Mouse (Mus musculus) embryonic facial prominence, embryonic 15.5 days (tissue): Measurements from ENCODE around the gene Ang5. TPM values are rescaled to one million over a fixed set of nuclear protein-coding genes. Genes with fewer than 3 reads are reported as not detected.
"Not testable (repeated sequence)": the region's sequence is repeated elsewhere in the genome, so short reads cannot be mapped to it uniquely, and the experiment has no call there.

Source experiments
- ATAC-seq: fragments of 200-750 bp; cut with Nextera tagmentation; 2 replicates; pipeline ENCODE4 v1.8.0; 2017; ENCODE audit warnings: low read depth, moderate TSS enrichment; ENCODE audit not compliant: insufficient number of reproducible peaks, low FRiP score, low TSS enrichment
- H3K27ac ChIP-seq: fragments of 300-500 bp; sonication (generic); replicated peaks from 2 replicates; pipeline ENCODE4 v1.5.1; 2015; ENCODE audit warnings: mild to moderate bottlenecking, inconsistent platforms
- H3K27me3 ChIP-seq: fragments of 300-500 bp; sonication (generic); 2 replicates; pipeline ENCODE4 v1.6.1; 2015; ENCODE audit warnings: inconsistent platforms
- H3K36me3 ChIP-seq: fragments of 300-500 bp; sonication (generic); 2 replicates; pipeline ENCODE4 v1.6.1; 2015; ENCODE audit warnings: mild to moderate bottlenecking, inconsistent platforms
- H3K4me1 ChIP-seq: fragments of 300-500 bp; sonication (generic); 2 replicates; pipeline ENCODE4 v1.6.1; 2015; ENCODE audit warnings: inconsistent platforms
- H3K4me2 ChIP-seq: fragments of 300-500 bp; sonication (generic); replicated peaks from 2 replicates; pipeline ENCODE4 v1.6.1; 2015; ENCODE audit warnings: mild to moderate bottlenecking, inconsistent platforms
- H3K4me3 ChIP-seq: fragments of 300-500 bp; sonication (generic); replicated peaks from 2 replicates; pipeline ENCODE4 v1.5.1; 2015; ENCODE audit warnings: mild to moderate bottlenecking, inconsistent platforms
- H3K9ac ChIP-seq: fragments of 300-500 bp; sonication (generic); 2 replicates; pipeline ENCODE4 v1.6.1; 2015; ENCODE audit warnings: inconsistent platforms
- H3K9me3 ChIP-seq: fragments of 300-500 bp; sonication (generic); replicated peaks from 2 replicates; pipeline ENCODE4 v1.6.1; 2016; ENCODE audit warnings: inconsistent platforms
- WGBS: fragments of 180-500 bp; shearing (Covaris S2); methylation state at CpG from one replicate; pipeline ENCODE4 v1.1.7; 2015; 5-methylcytosine and 5-hydroxymethylcytosine counted together
- polyA plus RNA-seq: library from polyadenylated mRNA; unstranded; fragments of >200 nt; fragmentation: Nextera tagmentation; extraction: Ambion mirVana; gene quantifications from 2 replicates; pipeline ENCODE4 v1.2.1, GENCODE M21; 2015

The Ang5 gene
- polyA plus RNA-seq, 1 experiment from 2014 or later, result not detected

GRCm38 (mm10) chr14:43987404-43987803 lies 30.5 kb downstream of the Ang5 start:
- WGBS, result 17% methylated on average over 5 of the region's 5 CpGs
- not testable (repeated sequence) for H3K4me2 ChIP-seq, H3K36me3 ChIP-seq, H3K4me1 ChIP-seq, ATAC-seq, H3K9ac ChIP-seq, H3K27ac ChIP-seq, H3K27me3 ChIP-seq, H3K9me3 ChIP-seq, H3K4me3 ChIP-seq

- H3K9me3 ChIP-seq, H3K9ac ChIP-seq, H3K4me2 ChIP-seq, H3K4me1 ChIP-seq, H3K27me3 ChIP-seq, ATAC-seq, H3K36me3 ChIP-seq, H3K27ac ChIP-seq, H3K4me3 ChIP-seq: not testable (repeated sequence)
- 72% methylated on average over 2 of the region's 2 CpGs for WGBS
Measured at GRCm38 (mm10) chr14:43998455-43999000, 41.7 kb downstream of the Ang5 start.

GRCm38 (mm10) chr14:44001600-44001999 lies 44.7 kb downstream of the Ang5 start:
- Histone ChIP-seq H3K9me3 (no peaks in the 10 kb centered on the region), H3K9ac (no peak overlapping the region), H3K27me3 (no peaks in the 10 kb centered on the region), H3K27ac (no peak overlapping the region), H3K4me1 (no peaks in the 10 kb centered on the region), H3K4me2 (no peak overlapping the region), H3K4me3 (no peak overlapping the region), H3K36me3 (no peaks in the 10 kb centered on the region)
- 87% methylated on average over 3 of the region's 3 CpGs for WGBS
- ATAC-seq, result no peak

- Histone ChIP-seq H3K36me3 (no peaks in the 10 kb centered on the region), H3K9ac (no peak within 1 kb of the TSS), H3K4me3 (no peak within 1 kb of the TSS), H3K27me3 (no peaks in the 10 kb centered on the region), H3K27ac (no peak within 1 kb of the TSS), H3K4me1 (no peaks in the 10 kb centered on the region), H3K4me2 (no peak within 1 kb of the TSS), H3K9me3 (no peaks in the 10 kb centered on the region)
- WGBS, result 70% methylated on average over 1 of the region's 1 CpGs
- ATAC-seq, result no peak
Measured at GRCm38 (mm10) chr14:44002169-44002568, 45.3 kb downstream of the Ang5 start, which contains the start of gene Ang6. TSS of gene Ang6 (minus strand) at chr14:44002269.

GRCm38 (mm10) chr14:44008021-44008420 lies 51.2 kb downstream of the Ang5 start:
- not testable (repeated sequence) for H3K4me2 ChIP-seq, H3K9ac ChIP-seq, H3K9me3 ChIP-seq, H3K4me3 ChIP-seq, H3K4me1 ChIP-seq, ATAC-seq, H3K36me3 ChIP-seq, H3K27me3 ChIP-seq, H3K27ac ChIP-seq
- WGBS, result no CpG with 5 or more reads among the region's 1 CpGs

- not testable (repeated sequence) for H3K4me1 ChIP-seq, H3K36me3 ChIP-seq, H3K27ac ChIP-seq, ATAC-seq, H3K9ac ChIP-seq, H3K4me3 ChIP-seq, H3K9me3 ChIP-seq, H3K4me2 ChIP-seq, H3K27me3 ChIP-seq
- 4% methylated on average over 2 of the region's 2 CpGs for WGBS
Measured at GRCm38 (mm10) chr14:44009686-44010085, 52.8 kb downstream of the Ang5 start.

Other genes starting within 250 kb of the Ang5 start
- not detected in 2 replicates for gene Gm16506, start 229.6 kb upstream of the Ang5 start, polyA plus RNA-seq
- gene Gm6526, start 209.2 kb upstream of the Ang5 start, polyA plus RNA-seq, result not detected in 2 replicates
- not detected in 2 replicates for gene Gm8180, start 172.3 kb upstream of the Ang5 start, polyA plus RNA-seq
- 0.24 TPM in 1 of 2 replicates, not detected in the other for gene Ear1, start 81.6 kb upstream of the Ang5 start, polyA plus RNA-seq
- not detected in 2 replicates for gene Ear10, start 33.5 kb upstream of the Ang5 start, polyA plus RNA-seq
- 5.5 and 5.9 TPM in 2 replicates for gene Gm8113, start 31.7 kb upstream of the Ang5 start, polyA plus RNA-seq
- gene Ang6, start 45.2 kb downstream of the Ang5 start, polyA plus RNA-seq, result not detected in 2 replicates
- gene Ear2, start 145.6 kb downstream of the Ang5 start, polyA plus RNA-seq, result 0.25 and 0.48 TPM in 2 replicates
- not detected in 2 replicates for gene Gm3327, start 166.8 kb downstream of the Ang5 start, polyA plus RNA-seq
- gene Gm8212, start 240.6 kb downstream of the Ang5 start, polyA plus RNA-seq, result not detected in 2 replicates